Mouse (Mus musculus) adrenal gland, adult 18-20 months (tissue): ENCODE results near the gene Sgms1. TPM values are rescaled to one million over a fixed set of nuclear protein-coding genes. Genes with fewer than 3 reads are reported as not detected.

ENCODE experiments used
- DNase-seq, 2 experiments: peaks; one replicate each; pipeline ENCODE4 v3.0.0; 2021 to 2022; ENCODE audit warnings: low spot score in 2 of 2
- long read RNA-seq, 2 experiments: library from polyadenylated mRNA; stranded (forward); transcript quantifications; one replicate each; pipeline ENCODE4 v2.0.0; 2021
- total RNA-seq, 2 experiments: library from RNA; stranded (reverse); gene quantifications; 1 replicate in 1 of 2; 2 replicates in 1 of 2; pipeline ENCODE4 v1.2.3; 2021

The Sgms1 gene
- 10 to 100 TPM; 65.1 to 85.4 TPM for total RNA-seq
- long read RNA-seq, experiment 1, transcript Sgms1-212 (6 exons, 3,262 nt) = major isoform, 36 of 64 reads
- long read RNA-seq, experiment 1, transcript Sgms1-201 (10 exons, 3,665 nt) = minor isoform, 8 of 64 reads
- long read RNA-seq, experiment 1, partial matches to known transcripts = 6 of 64 reads
- long read RNA-seq, experiment 1, other reads (novel, unspliced or antisense) = 14 of 64 reads
- long read RNA-seq, experiment 2, transcript Sgms1-212 (6 exons, 3,262 nt) = minor isoform, 15 of 69 reads
- long read RNA-seq, experiment 2, transcript Sgms1-201 (10 exons, 3,665 nt) = major isoform, 18 of 69 reads
- long read RNA-seq, experiment 2, partial matches to known transcripts = 22 of 69 reads
- long read RNA-seq, experiment 2, other reads (novel, unspliced or antisense) = 14 of 69 reads

GRCm38 (mm10) chr19:32389001-32389871 lies at the start of gene Sgms1:
Sgms1 (minus strand) TSS chr19:32389714.
- peak; percentile 94 to 95 for DNase-seq

GRCm38 (mm10) chr19:32425856-32426255 lies 36.3 kb upstream of the Sgms1 start:
- no peak for DNase-seq

GRCm38 (mm10) chr19:32424706-32425105 lies 35.2 kb upstream of the Sgms1 start:
- DNase-seq = no peak

GRCm38 (mm10) chr19:32419069-32419468 lies 29.6 kb upstream of the Sgms1 start:
- DNase-seq = no peak

GRCm38 (mm10) chr19:32416692-32417317 lies 27.3 kb upstream of the Sgms1 start:
- DNase-seq = no peak

GRCm38 (mm10) chr19:32409603-32410360 lies 20.3 kb upstream of the Sgms1 start:
- DNase-seq = no peak

GRCm38 (mm10) chr19:32406717-32407116 lies 17.2 kb upstream of the Sgms1 start:
- DNase-seq = no peak

GRCm38 (mm10) chr19:32404386-32404785 lies 14.9 kb upstream of the Sgms1 start:
- no peak for DNase-seq

GRCm38 (mm10) chr19:32403834-32404233 lies 14.3 kb upstream of the Sgms1 start:
- DNase-seq = no peak

- DNase-seq = no peak
These were observed 9.0 kb upstream of the Sgms1 start for GRCm38 (mm10) chr19:32398491-32398890.

GRCm38 (mm10) chr19:32396303-32396702 lies 6.8 kb upstream of the Sgms1 start:
- DNase-seq = no peak

- DNase-seq = no peak
These were observed 5.3 kb upstream of the Sgms1 start for GRCm38 (mm10) chr19:32394825-32395224.

- DNase-seq = no peak
These were observed 4.4 kb upstream of the Sgms1 start for GRCm38 (mm10) chr19:32393758-32394450.

- no peak for DNase-seq
These were observed 3.7 kb upstream of the Sgms1 start for GRCm38 (mm10) chr19:32393092-32393745.

- DNase-seq = no peak
These were observed 1.9 kb upstream of the Sgms1 start for GRCm38 (mm10) chr19:32391441-32391840.

- no peak for DNase-seq
These were observed 602 bp upstream of the Sgms1 start for GRCm38 (mm10) chr19:32390116-32390515.

GRCm38 (mm10) chr19:32388191-32388921 lies 1.2 kb downstream of the Sgms1 start:
- DNase-seq = peak; percentile 93

- DNase-seq = peak in 1 of 2 experiments; percentile 61
These were observed 1.9 kb downstream of the Sgms1 start for GRCm38 (mm10) chr19:32387403-32388190.
